Mouse (Mus musculus): ENCODE measurements around the gene Tmem19. TPM values are rescaled to one million over a fixed set of nuclear protein-coding genes. Genes with fewer than 3 reads are reported as not detected.
"Not testable (repeated sequence)": the region's sequence is repeated elsewhere in the genome, so short reads cannot be mapped to it uniquely, and the experiment has no call there.

Gene Tmem19
- total RNA-seq, 2 experiments from 2014 or later, result 11.6 to 17.4 TPM

DNA sequence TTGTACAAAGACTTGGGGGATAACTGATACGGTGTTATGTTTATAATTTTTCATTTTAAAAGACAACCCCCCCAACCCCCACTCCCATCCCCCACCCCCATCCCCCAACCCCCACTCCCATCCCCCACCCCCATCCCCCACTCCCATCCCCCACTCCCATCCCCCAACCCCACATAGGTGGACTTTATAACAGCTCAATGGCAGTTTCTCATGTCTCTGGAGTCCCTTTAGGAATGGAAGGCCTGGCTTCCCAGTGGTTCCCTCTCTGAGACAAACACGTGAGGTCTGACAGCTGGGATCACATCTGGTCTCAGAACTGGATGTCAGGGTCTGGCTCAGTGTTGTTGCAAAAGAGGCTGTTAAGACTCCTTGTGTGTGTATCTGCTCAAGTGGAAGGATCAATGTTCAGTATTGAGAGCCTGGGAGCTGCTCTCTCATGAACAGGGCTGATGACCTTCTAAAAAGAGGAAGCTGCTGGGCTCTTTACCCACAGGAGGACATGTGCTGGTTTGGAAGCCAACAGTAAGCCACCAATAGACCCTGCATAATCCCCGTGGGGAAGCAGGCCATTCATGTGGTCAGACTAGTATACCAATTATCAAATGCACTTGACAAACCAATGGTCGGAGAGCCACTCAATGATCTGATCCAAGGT is 19.4 kb downstream of the Tmem19 start:
- no peak for DNase-seq
- intact Hi-C loops (cut with DNase I), result no loop called here
- H3K27ac ChIP-seq, result no peak overlapping the region
- no peak overlapping the region for H3K4me3 ChIP-seq
- TF ChIP-seq CTCF (IDR thresholded peaks at IDR 0.05), result no peak

GRCm38 (mm10) chr10:115339820-115340328 is 22.4 kb downstream of the Tmem19 start:
- Histone ChIP-seq H3K4me3 (no peak overlapping the region), H3K27ac (no peak overlapping the region)
- no peak for TF ChIP-seq CTCF (IDR thresholded peaks at IDR 0.05)
- DNase-seq, result no peak
- intact Hi-C loops (cut with DNase I), result no loop called here

- no peak overlapping the region for H3K27ac ChIP-seq
- no peak for TF ChIP-seq CTCF (IDR thresholded peaks at IDR 0.05)
- intact Hi-C loops (cut with DNase I), result no loop called here
- no peak for DNase-seq
- no peak overlapping the region for H3K4me3 ChIP-seq
Measured at GRCm38 (mm10) chr10:115336901-115337300, 25.4 kb downstream of the Tmem19 start.

DNA sequence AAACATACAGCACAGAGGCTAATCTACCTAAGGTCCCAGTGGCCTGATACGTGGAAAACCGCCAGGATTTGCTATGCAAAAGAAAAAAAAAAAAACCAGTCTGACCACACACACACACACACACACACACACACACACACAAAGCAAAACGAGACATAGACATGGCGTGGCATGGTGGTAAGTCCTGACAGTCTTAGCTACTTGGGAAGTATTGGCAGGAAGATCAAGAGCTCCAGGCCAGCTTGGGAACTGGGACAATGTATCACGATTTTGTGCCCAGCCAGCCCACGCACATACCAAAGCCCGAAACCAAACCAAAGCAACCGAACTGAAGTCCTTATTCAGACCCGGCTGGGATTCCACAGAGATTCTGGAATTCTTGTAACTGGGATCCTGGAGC is 28.8 kb downstream of the Tmem19 start:
- DNase-seq, result no peak
- Histone ChIP-seq H3K4me3 (peak overlapping the region; percentile 2; the same call in 1 of the 2 replicates), H3K27ac (peak overlapping the region; percentile 86)
- no peak for TF ChIP-seq CTCF (IDR thresholded peaks at IDR 0.05)
- intact Hi-C loops (cut with DNase I), result no loop called here

DNA sequence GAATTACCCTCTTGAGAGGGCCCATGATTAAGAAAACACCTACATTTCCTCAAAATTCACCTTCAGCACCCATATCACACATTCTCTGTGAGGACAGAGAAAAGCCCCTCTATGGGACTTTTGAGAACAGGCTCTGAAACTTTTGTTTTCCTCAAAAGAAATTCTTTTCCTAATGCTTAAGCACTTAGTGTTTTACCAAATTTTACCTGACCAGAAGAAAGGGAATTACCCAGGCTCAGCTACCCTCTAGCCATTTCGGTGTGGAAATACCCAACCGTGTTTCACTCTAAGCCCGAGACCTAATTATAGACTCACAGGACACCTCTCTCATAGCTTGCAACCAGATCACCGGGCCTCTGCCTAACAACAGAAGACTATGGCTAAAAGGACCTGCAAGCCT is 29.3 kb downstream of the Tmem19 start:
- no peak for TF ChIP-seq CTCF (IDR thresholded peaks at IDR 0.05)
- Histone ChIP-seq H3K4me3 (peak overlapping the region; percentile 2; the same call in 1 of the 2 replicates), H3K27ac (peak overlapping the region; percentile 86)
- intact Hi-C loops (cut with DNase I), result no loop called here
- DNase-seq, result no peak

DNA sequence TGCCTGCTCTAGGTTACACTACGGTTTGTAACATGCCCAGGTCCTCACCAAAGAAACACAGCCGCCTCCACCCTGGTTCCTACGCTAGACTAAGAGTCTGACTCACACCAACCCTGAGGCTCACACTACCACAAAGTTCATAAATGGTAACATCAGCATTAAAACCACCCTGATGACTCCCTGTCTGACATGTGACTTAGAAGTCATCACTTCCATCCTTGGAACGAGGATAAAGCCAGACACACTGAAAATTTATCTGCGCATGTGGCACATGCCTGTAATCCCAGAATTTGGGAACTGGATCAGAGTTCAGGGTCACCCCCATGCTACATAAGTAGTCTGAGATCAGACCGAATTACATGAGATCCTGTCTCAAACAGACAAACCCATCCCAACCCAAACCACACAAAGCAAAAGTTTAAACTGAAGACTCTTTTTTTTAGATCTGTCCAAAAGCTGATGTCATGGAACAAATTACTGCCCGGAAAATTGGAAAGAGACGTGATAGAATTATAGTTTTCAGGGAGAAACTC is 29.8 kb downstream of the Tmem19 start:
- intact Hi-C loops (cut with DNase I), result no loop called here
- DNase-seq, result no peak
- TF ChIP-seq CTCF (IDR thresholded peaks at IDR 0.05), result no peak
- Histone ChIP-seq H3K4me3 (no peak overlapping the region), H3K27ac (peak overlapping the region; percentile 86)

- H3K27ac ChIP-seq, result peak overlapping the region; percentile 64
- H3K4me3 ChIP-seq, result no peak overlapping the region
- TF ChIP-seq CTCF (IDR thresholded peaks at IDR 0.05), result no peak
- intact Hi-C loops (cut with DNase I), result no loop called here
- DNase-seq, result no peak
Measured at GRCm38 (mm10) chr10:115329010-115329530, 33.2 kb downstream of the Tmem19 start.

DNA sequence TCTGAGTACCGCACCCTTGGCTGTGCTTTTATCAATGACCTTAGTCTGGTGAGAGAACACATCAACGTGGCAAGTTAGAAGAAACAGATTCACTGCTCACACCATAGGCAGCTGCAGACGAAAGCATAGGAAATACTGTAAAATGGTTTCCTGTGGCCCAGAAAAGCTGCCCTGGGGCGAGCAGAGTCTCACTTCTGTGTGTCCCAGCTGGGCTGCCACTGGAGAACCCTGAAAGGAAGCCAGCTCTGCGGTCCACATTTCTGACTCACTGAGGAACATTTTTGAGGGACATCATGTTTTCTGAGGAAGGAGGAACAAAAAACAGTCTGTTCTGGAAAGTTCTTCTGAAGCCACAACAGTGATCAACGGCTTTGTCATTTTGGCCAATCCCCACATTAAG is 33.8 kb downstream of the Tmem19 start:
- intact Hi-C loops (cut with DNase I), result no loop called here
- TF ChIP-seq CTCF (IDR thresholded peaks at IDR 0.05), result no peak
- Histone ChIP-seq H3K4me3 (no peak overlapping the region), H3K27ac (peak overlapping the region; percentile 64)
- peak; percentile 76 for DNase-seq

DNA sequence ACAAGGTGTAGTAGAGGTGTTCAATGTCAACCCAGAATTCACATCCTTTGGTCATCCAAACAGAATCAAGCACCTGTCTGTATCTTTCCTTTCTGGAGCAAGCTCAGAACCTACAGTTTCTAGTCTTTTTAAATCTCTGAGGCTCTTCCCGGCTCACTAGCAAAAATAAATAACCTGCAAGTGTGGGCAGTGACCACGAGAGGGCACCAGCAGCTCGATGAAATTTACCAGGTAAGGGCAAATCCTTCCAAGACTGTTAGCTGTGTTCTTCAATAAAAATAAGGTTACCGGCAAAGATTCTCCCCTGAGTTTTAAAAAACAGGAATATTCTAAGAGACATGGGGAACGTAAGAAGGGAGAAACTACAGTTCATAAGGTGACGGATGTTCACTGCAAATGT is 39.0 kb downstream of the Tmem19 start:
- peak; percentile 85 for TF ChIP-seq CTCF (IDR thresholded peaks at IDR 0.05)
- intact Hi-C loops (cut with DNase I), result loop anchor here (2.0 kb wide), 2 partner anchors 62 to 294 kb away; partner anchors contain the start of genes Thap2 and Zfc3h1
- peak; percentile 77 for DNase-seq
- peak overlapping the region; percentile 46; the same call in 1 of the 2 replicates for H3K27ac ChIP-seq
- 0 out of 2 replicates have a peak overlapping the region, but pooled peaks have one; percentile 16 for H3K4me3 ChIP-seq

GRCm38 (mm10) chr10:115321317-115322035 is 40.8 kb downstream of the Tmem19 start:
- DNase-seq, result no peak
- no peak overlapping the region for H3K4me3 ChIP-seq
- H3K27ac ChIP-seq, result no peak overlapping the region
- TF ChIP-seq CTCF (IDR thresholded peaks at IDR 0.05), result no peak
- intact Hi-C loops (cut with DNase I), result loop anchor here (2.0 kb wide), 2 partner anchors 63 to 295 kb away; partner anchors contain the start of genes Thap2 and Zfc3h1

- DNase-seq, H3K4me3 ChIP-seq, H3K27ac ChIP-seq: not testable (repeated sequence)
- intact Hi-C loops (cut with DNase I), result loop anchor here (5.0 to 10.0 kb wide), 2 partner anchors 44 to 876 kb away; partner anchors contain the start of gene Tmem19
Measured at GRCm38 (mm10) chr10:115318388-115318787, 43.9 kb downstream of the Tmem19 start.

GRCm38 (mm10) chr10:115316313-115316712 is 46.0 kb downstream of the Tmem19 start:
- intact Hi-C loops (cut with DNase I), result loop anchor here (5.0 to 10.0 kb wide), 2 partner anchors 46 to 878 kb away; partner anchors contain the start of gene Tmem19
- no peak for TF ChIP-seq CTCF (IDR thresholded peaks at IDR 0.05)
- H3K27ac ChIP-seq, result peak overlapping the region; percentile 94
- H3K4me3 ChIP-seq, result peak overlapping the region; percentile 97
- no peak for DNase-seq
